Mouse (Mus musculus) bone marrow macrophage, adult 2 months (primary cell): Measurements from ENCODE around the gene Slc38a8. TPM values are rescaled to one million over a fixed set of nuclear protein-coding genes. Genes with fewer than 3 reads are reported as not detected.
A peak's percentile ranks its signal among the peaks of the same experiment; 100 is the strongest.

Source experiments
- H3K27ac ChIP-seq: 2 replicates; pipeline ENCODE4 v1.5.1; 2012; ENCODE audit warnings: low read depth, low read length; ENCODE audit not compliant: insufficient read depth
- H3K4me1 ChIP-seq: 2 replicates; pipeline ENCODE4 v1.6.1; 2012; ENCODE audit warnings: low read length; ENCODE audit not compliant: control insufficient read depth, insufficient read depth
- H3K4me3 ChIP-seq: 2 replicates; pipeline ENCODE4 v1.5.1; 2012; ENCODE audit warnings: mild to moderate bottlenecking, low read length, moderate library complexity; ENCODE audit not compliant: insufficient read depth
- CTCF ChIP-seq: IDR thresholded peaks from 2 replicates; pipeline ENCODE4 v1.5.1; 2012; ENCODE audit warnings: low read depth, mild to moderate bottlenecking, low read length, moderate library complexity
- POLR2A ChIP-seq: IDR thresholded peaks from 2 replicates; pipeline ENCODE4 v1.6.1; 2012; ENCODE audit warnings: mild to moderate bottlenecking, low read depth, low read length, borderline replicate concordance
- polyA plus RNA-seq: library from polyadenylated mRNA; stranded (reverse); fragments of >200 nt; gene quantifications from 2 replicates; pipeline ENCODE4 v1.2.4, GENCODE M21; 2012; ENCODE audit not compliant: missing spikeins, insufficient read depth, insufficient read length

Gene Slc38a8
- polyA plus RNA-seq, 1 experiment, result not detected

GRCm38 (mm10) chr8:119452919-119453318, 48.6 kb downstream of the Slc38a8 start:
- Histone ChIP-seq H3K27ac (no peak overlapping the region), H3K4me1 (no peaks in the 10 kb centered on the region), H3K4me3 (no peak overlapping the region)
- TF ChIP-seq POLR2A, result no peak
- TF ChIP-seq CTCF, result no peak

- no peak for TF ChIP-seq POLR2A
- no peak for TF ChIP-seq CTCF
- H3K27ac ChIP-seq, result no peak overlapping the region
Measured at GRCm38 (mm10) chr8:119451131-119451530, 50.4 kb downstream of the Slc38a8 start.

GRCm38 (mm10) chr8:119449627-119450026, 51.9 kb downstream of the Slc38a8 start:
- H3K4me1 ChIP-seq, result no peaks in the 10 kb centered on the region
- no peak overlapping the region for H3K4me3 ChIP-seq
- TF ChIP-seq CTCF (no peak), POLR2A (no peak)
- H3K27ac ChIP-seq, result no peak overlapping the region

More at GRCm38 (mm10) chr8:119451131-119451530, 50.4 kb downstream of the Slc38a8 start:
- Histone ChIP-seq H3K4me1 (no peaks in the 10 kb centered on the region), H3K4me3 (no peak overlapping the region)

GRCm38 (mm10) chr8:119447781-119448170, 53.7 kb downstream of the Slc38a8 start:
- no peaks in the 10 kb centered on the region for H3K4me1 ChIP-seq
- no peak overlapping the region for H3K4me3 ChIP-seq
- no peak overlapping the region for H3K27ac ChIP-seq
- TF ChIP-seq CTCF, result no peak
- no peak for TF ChIP-seq POLR2A

GRCm38 (mm10) chr8:119446990-119447780, 54.3 kb downstream of the Slc38a8 start:
- peaks cover 5% of the 10 kb centered on the region for H3K4me1 ChIP-seq
- H3K4me3 ChIP-seq, result no peak overlapping the region
- no peak overlapping the region for H3K27ac ChIP-seq
- TF ChIP-seq POLR2A (no peak), CTCF (no peak)

GRCm38 (mm10) chr8:119446211-119446989, 55.1 kb downstream of the Slc38a8 start, which contains the start of gene Necab2:
Gene Necab2, plus strand, starts transcription at chr8:119446719.
- TF ChIP-seq CTCF (peak; percentile 69), POLR2A (no peak)
- Histone ChIP-seq H3K4me1 (peaks cover 11% of the 10 kb centered on the region), H3K4me3 (peak within 1 kb of the TSS; percentile 5; the same call in 1 of the 2 replicates), H3K27ac (no peak within 1 kb of the TSS)

GRCm38 (mm10) chr8:119442970-119443369, 58.5 kb downstream of the Slc38a8 start:
- Histone ChIP-seq H3K4me1 (peaks cover 37% of the 10 kb centered on the region), H3K4me3 (no peak overlapping the region), H3K27ac (no peak overlapping the region)
- TF ChIP-seq POLR2A (no peak), CTCF (no peak)

- Histone ChIP-seq H3K4me1 (peaks cover 41% of the 10 kb centered on the region), H3K4me3 (no peak overlapping the region), H3K27ac (no peak overlapping the region)
- TF ChIP-seq POLR2A (no peak), CTCF (no peak)
Measured at GRCm38 (mm10) chr8:119442013-119442412, 59.5 kb downstream of the Slc38a8 start.

- no peak for TF ChIP-seq CTCF
- no peak for TF ChIP-seq POLR2A
- no peak overlapping the region; the same call in 1 of the 2 replicates for H3K27ac ChIP-seq
- peaks cover 47% of the 10 kb centered on the region for H3K4me1 ChIP-seq
- peak overlapping the region; percentile 46; the same call in 1 of the 2 replicates for H3K4me3 ChIP-seq
Measured at GRCm38 (mm10) chr8:119440952-119441270, 60.6 kb downstream of the Slc38a8 start.

- Histone ChIP-seq H3K4me3 (peak overlapping the region; percentile 46), H3K27ac (peak overlapping the region; percentile 45), H3K4me1 (peaks cover 52% of the 10 kb centered on the region)
- no peak for TF ChIP-seq POLR2A
- TF ChIP-seq CTCF, result peak; percentile 48
Measured at GRCm38 (mm10) chr8:119440250-119440951, 61.1 kb downstream of the Slc38a8 start.
